Mouse (Mus musculus) ZHBTc4 (cell line): ENCODE measurements around the gene Gm16867.
"Not testable (repeated sequence)": the region's sequence is repeated elsewhere in the genome, so short reads cannot be mapped to it uniquely, and the experiment has no call there.

Experiments used
- DNase-seq: peaks from one replicate; pipeline ENCODE4 v3.0.0-alpha.2; 2011; ENCODE audit warnings: low read depth, low spot score

Gene Gm16867

GRCm38 (mm10) chr14:69467612-69468366 is 35.4 kb downstream of the Gm16867 start:
- not testable (repeated sequence) for DNase-seq

GRCm38 (mm10) chr14:69464465-69464864 is 38.7 kb downstream of the Gm16867 start:
- DNase-seq: not testable (repeated sequence)

- not testable (repeated sequence) for DNase-seq
These were observed 45.5 kb downstream of the Gm16867 start for GRCm38 (mm10) chr14:69457691-69458090.

GRCm38 (mm10) chr14:69454640-69455039 is 48.5 kb downstream of the Gm16867 start:
- DNase-seq: not testable (repeated sequence)

GRCm38 (mm10) chr14:69448845-69449244 is 54.3 kb downstream of the Gm16867 start:
- DNase-seq: not testable (repeated sequence)

- DNase-seq: not testable (repeated sequence)
These were observed 56.2 kb downstream of the Gm16867 start for GRCm38 (mm10) chr14:69447006-69447405.

GRCm38 (mm10) chr14:69443092-69443692 is 60.0 kb downstream of the Gm16867 start:
- DNase-seq: not testable (repeated sequence)

GRCm38 (mm10) chr14:69440955-69441354 is 62.2 kb downstream of the Gm16867 start:
- not testable (repeated sequence) for DNase-seq

GRCm38 (mm10) chr14:69438678-69439214 is 64.4 kb downstream of the Gm16867 start:
- not testable (repeated sequence) for DNase-seq

- DNase-seq: not testable (repeated sequence)
These were observed 82.2 kb downstream of the Gm16867 start for GRCm38 (mm10) chr14:69421003-69421402.

- DNase-seq: not testable (repeated sequence)
These were observed 85.6 kb downstream of the Gm16867 start for GRCm38 (mm10) chr14:69417545-69417944.
